Mouse (Mus musculus) kidney, adult 8-10 months (tissue): ENCODE results near the gene Olfr193.
"Not testable (repeated sequence)": the region's sequence is repeated elsewhere in the genome, so short reads cannot be mapped to it uniquely, and the experiment has no call there.

ENCODE experiments used
- DNase-seq, 2 experiments: peaks; one replicate each; pipeline ENCODE4 v3.0.0; 2022

Gene Olfr193

GRCm38 (mm10) chr16:59111781-59112180 is at the start of gene Olfr193:
Gene Olfr193 (minus strand): TSS chr16:59111881.
- DNase-seq, result no peak

- no peak for DNase-seq
Measured at GRCm38 (mm10) chr16:59151996-59152395, 40.3 kb upstream of the Olfr193 start.

- no peak for DNase-seq
Measured at GRCm38 (mm10) chr16:59146746-59147145, 35.1 kb upstream of the Olfr193 start, which contains the start of gene Olfr195. Gene Olfr195 (plus strand): TSS chr16:59147046.

- no peak for DNase-seq
Measured at GRCm38 (mm10) chr16:59141105-59141504, 29.4 kb upstream of the Olfr193 start.

GRCm38 (mm10) chr16:59130740-59131139 is 19.1 kb upstream of the Olfr193 start:
- DNase-seq, result no peak

GRCm38 (mm10) chr16:59120969-59121368 is 9.3 kb upstream of the Olfr193 start, which contains the start of gene Olfr194:
Gene Olfr194 (minus strand): TSS chr16:59121069.
- DNase-seq, result no peak

GRCm38 (mm10) chr16:59108522-59108921 is 3.2 kb downstream of the Olfr193 start:
- not testable (repeated sequence) for DNase-seq

GRCm38 (mm10) chr16:59105312-59105711 is 6.4 kb downstream of the Olfr193 start:
- no peak for DNase-seq

- DNase-seq, result not testable (repeated sequence)
Measured at GRCm38 (mm10) chr16:59089722-59090121, 22.0 kb downstream of the Olfr193 start, which contains the start of gene Olfr191. Gene Olfr191 (minus strand): TSS chr16:59089822.

GRCm38 (mm10) chr16:59081113-59081512 is 30.6 kb downstream of the Olfr193 start:
- DNase-seq, result not testable (repeated sequence)

GRCm38 (mm10) chr16:59077905-59078304 is 33.8 kb downstream of the Olfr193 start, which contains the start of gene Olfr190:
Gene Olfr190 (minus strand): TSS chr16:59078005.
- DNase-seq, result no peak

GRCm38 (mm10) chr16:59073520-59073919 is 38.2 kb downstream of the Olfr193 start:
- no peak for DNase-seq

- DNase-seq, result no peak
Measured at GRCm38 (mm10) chr16:59071755-59072154, 39.9 kb downstream of the Olfr193 start.

GRCm38 (mm10) chr16:59062411-59062810 is 49.3 kb downstream of the Olfr193 start:
- not testable (repeated sequence) for DNase-seq
